Mouse (Mus musculus) spleen, adult 2 months (tissue): ENCODE measurements around the gene Arid1b. TPM values are rescaled to one million over a fixed set of nuclear protein-coding genes. Genes with fewer than 3 reads are reported as not detected.

Experiments
- DNase-seq, 2 experiments: peaks; one replicate each; pipeline versions ENCODE4 v3.0.0 to v3.0.0-alpha.2; 2012 to 2021; ENCODE audit warnings: low spot score in 2 of 2, low read depth in 1 of 2
- H3K27ac ChIP-seq: fragments of 200-500 bp; 2 replicates; pipeline ENCODE4 v1.5.1; 2012; ENCODE audit warnings: low read length, inconsistent platforms; ENCODE audit not compliant: insufficient read depth
- H3K27me3 ChIP-seq: fragments of 200-500 bp; 2 replicates; pipeline ENCODE4 v1.6.1; 2012; ENCODE audit warnings: mild to moderate bottlenecking, moderate library complexity, low read length, inconsistent platforms; ENCODE audit not compliant: control insufficient read depth, insufficient read depth
- H3K36me3 ChIP-seq: fragments of 200-500 bp; 2 replicates; pipeline ENCODE4 v1.6.1; 2012; ENCODE audit warnings: mild to moderate bottlenecking, low read length, inconsistent platforms; ENCODE audit not compliant: control insufficient read depth, insufficient read depth
- H3K4me1 ChIP-seq: fragments of 200-500 bp; 2 replicates; pipeline ENCODE4 v1.6.1; 2011; ENCODE audit warnings: inconsistent platforms; ENCODE audit not compliant: control insufficient read depth, insufficient read depth, insufficient read length
- H3K4me3 ChIP-seq: fragments of 200-500 bp; 2 replicates; pipeline ENCODE4 v1.5.1; 2011; ENCODE audit warnings: mild to moderate bottlenecking, inconsistent platforms; ENCODE audit not compliant: insufficient read depth, insufficient read length; ENCODE audit errors: extremely low read depth
- CTCF ChIP-seq: fragments of 200-500 bp; IDR thresholded peaks from 2 replicates; pipeline ENCODE4 v1.5.1; 2011; ENCODE audit warnings: mild to moderate bottlenecking, inconsistent platforms; ENCODE audit not compliant: insufficient read depth, insufficient read length, insufficient replicate concordance; ENCODE audit errors: extremely low read depth
- POLR2A ChIP-seq: fragments of 200-500 bp; IDR thresholded peaks from 2 replicates; pipeline ENCODE4 v1.6.1; 2011; ENCODE audit warnings: low read depth, low read length, inconsistent platforms
- WGBS: fragments of 180-500 bp; shearing (Covaris S2); methylation state at CpG from one replicate; pipeline ENCODE4 v1.1.7; 2018; 5-methylcytosine and 5-hydroxymethylcytosine counted together
- polyA plus RNA-seq: library from polyadenylated mRNA; depleted of rRNA; stranded (reverse); fragments of >200 nt; gene quantifications from 2 replicates; pipeline ENCODE4 v1.2.3, GENCODE M21; 2012

Arid1b gene
- polyA plus RNA-seq, 1 experiment = 53.5 TPM

DNA sequence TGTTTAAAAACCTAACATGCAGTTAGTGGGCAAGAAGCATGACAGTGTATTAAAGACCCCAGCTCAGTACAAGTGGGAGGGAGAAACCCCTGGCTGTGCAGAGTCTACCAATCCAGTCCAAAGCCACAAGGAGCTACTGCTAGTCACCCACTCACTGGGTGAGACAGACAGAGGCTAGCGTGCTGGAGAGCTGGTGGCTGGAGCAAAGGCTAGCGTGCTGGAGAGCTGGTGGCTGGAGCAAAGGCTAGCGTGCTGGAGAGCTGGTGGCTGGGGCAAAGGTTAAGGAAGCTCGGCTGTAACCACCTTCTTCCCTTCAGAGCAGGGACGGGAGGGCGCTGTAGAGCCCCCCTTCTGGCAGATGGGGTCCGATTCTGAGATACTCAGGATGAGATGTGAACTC is 320.6 kb downstream of the Arid1b start:
- H3K4me1 ChIP-seq = no peaks in the 10 kb centered on the region
- WGBS = 82% methylated on average over 7 of the region's 7 CpGs
- peaks cover 20% of the 10 kb centered on the region for H3K36me3 ChIP-seq
- no peak overlapping the region for H3K4me3 ChIP-seq
- H3K27ac ChIP-seq = no peak overlapping the region
- TF ChIP-seq CTCF (no peak), POLR2A (no peak)
- no peak for DNase-seq
- no peaks in the 10 kb centered on the region for H3K27me3 ChIP-seq

DNA sequence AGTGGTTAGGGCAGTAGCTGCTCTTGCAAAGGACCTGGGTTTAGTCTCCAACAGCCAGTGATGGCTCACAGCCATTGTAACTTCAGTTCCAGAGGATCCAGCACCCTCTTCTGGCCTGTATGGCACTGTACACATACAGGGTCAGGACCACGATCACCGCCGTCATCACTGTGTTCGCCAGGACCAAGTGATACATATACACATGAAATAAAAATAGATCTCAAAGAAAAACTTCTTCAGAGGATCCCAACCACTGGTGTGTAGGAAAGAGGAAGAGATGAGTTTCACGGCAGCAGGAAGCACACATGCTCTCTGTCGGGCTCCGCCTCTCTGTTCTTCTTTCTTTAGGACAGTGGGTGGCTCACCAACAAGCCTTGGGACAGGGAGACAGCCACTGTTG is 322.4 kb downstream of the Arid1b start:
- TF ChIP-seq CTCF = peak; percentile 17; the same call in 1 of the 2 replicates
- no peak for TF ChIP-seq POLR2A
- no peak for DNase-seq
- 23% methylated on average over 7 of the region's 7 CpGs for WGBS
- no peak overlapping the region for H3K4me3 ChIP-seq
- H3K27ac ChIP-seq = no peak overlapping the region
- no peaks in the 10 kb centered on the region for H3K27me3 ChIP-seq
- H3K4me1 ChIP-seq = no peaks in the 10 kb centered on the region
- peaks cover 30% of the 10 kb centered on the region for H3K36me3 ChIP-seq

DNA sequence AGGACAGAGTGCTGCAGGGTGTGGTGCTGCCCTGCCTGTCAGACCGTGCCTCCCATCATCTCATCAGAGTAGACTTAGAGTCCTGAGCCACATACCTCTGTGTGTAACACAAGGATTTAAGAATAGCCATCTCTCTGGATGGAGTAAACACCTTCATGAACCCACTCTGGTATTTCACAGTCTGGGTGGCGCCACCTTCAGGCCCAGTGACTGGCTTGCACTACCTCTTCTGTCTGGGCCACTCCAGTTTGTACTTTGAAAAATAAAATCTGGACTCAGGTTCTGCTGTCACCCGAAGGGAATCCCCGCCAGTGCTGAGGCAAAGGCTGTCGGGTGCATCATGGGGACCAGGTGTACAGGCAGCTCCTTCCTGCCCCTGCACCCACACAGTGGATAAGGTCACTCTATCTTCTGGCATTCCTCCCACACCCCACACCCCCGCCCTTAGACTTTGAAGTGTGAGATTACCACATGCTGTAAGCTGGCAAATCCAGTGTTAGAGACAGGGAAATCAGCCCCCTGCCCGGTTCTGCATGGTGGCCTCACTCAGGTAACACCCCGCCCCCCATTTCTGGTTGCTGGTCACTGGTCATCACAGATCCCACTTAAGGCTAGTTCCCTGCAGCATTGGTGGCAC is 327.6 kb downstream of the Arid1b start:
- WGBS = 74% methylated on average over 8 of the region's 8 CpGs
- no peaks in the 10 kb centered on the region for H3K27me3 ChIP-seq
- no peak for TF ChIP-seq CTCF
- no peak for TF ChIP-seq POLR2A
- H3K4me3 ChIP-seq = no peak overlapping the region
- peaks cover 40% of the 10 kb centered on the region for H3K36me3 ChIP-seq
- no peak for DNase-seq
- H3K4me1 ChIP-seq = no peaks in the 10 kb centered on the region
- H3K27ac ChIP-seq = no peak overlapping the region

DNA sequence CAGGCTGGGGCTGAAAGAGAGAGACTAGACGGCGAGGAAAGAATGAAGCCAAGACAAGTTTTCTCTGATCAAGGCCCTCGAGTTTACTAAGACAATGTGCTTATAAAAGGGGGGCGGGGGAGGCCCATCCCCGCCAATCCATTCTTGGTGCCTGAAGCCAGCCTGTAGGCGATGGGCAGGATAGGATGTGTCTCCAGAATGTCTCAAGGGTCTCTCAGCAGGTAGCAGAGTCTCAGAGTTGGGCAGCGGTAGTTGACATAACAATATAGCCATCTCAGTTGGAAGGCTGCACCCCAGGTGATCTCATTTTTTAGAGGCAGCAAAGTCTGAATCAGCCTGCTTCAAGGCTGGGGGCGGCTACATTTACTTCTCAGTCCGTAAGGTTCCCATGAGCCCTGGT is 328.5 kb downstream of the Arid1b start:
- TF ChIP-seq POLR2A (no peak), CTCF (no peak)
- Histone ChIP-seq H3K4me3 (no peak overlapping the region), H3K27ac (no peak overlapping the region), H3K27me3 (no peaks in the 10 kb centered on the region), H3K36me3 (peaks cover 42% of the 10 kb centered on the region), H3K4me1 (no peaks in the 10 kb centered on the region)
- WGBS = 83% methylated on average over 9 of the region's 9 CpGs
- no peak for DNase-seq

DNA sequence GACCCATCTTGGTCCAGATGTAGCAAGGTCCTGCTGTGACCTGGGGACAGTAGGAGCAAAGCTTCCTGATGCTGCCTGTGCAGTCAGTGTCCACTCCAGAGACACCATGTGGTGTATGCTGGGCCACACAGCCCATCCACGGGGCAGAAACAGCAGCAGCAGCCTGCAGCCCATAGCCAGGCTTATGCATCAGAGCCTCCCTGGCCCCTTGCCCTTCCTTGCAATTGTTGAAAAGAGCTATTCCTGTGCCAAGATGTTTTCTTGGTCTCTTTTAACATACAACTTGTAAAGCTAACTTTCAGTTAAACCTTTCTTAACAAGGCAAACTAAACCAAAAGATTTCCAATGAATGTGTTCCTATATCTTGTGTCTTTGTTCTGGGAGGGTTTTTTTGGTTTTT is 329.6 kb downstream of the Arid1b start:
- H3K4me3 ChIP-seq = no peak overlapping the region
- TF ChIP-seq CTCF = no peak
- no peaks in the 10 kb centered on the region for H3K4me1 ChIP-seq
- 57% methylated on average over 1 of the region's 1 CpGs for WGBS
- no peaks in the 10 kb centered on the region for H3K27me3 ChIP-seq
- no peak for DNase-seq
- peaks cover 42% of the 10 kb centered on the region for H3K36me3 ChIP-seq
- H3K27ac ChIP-seq = no peak overlapping the region

DNA sequence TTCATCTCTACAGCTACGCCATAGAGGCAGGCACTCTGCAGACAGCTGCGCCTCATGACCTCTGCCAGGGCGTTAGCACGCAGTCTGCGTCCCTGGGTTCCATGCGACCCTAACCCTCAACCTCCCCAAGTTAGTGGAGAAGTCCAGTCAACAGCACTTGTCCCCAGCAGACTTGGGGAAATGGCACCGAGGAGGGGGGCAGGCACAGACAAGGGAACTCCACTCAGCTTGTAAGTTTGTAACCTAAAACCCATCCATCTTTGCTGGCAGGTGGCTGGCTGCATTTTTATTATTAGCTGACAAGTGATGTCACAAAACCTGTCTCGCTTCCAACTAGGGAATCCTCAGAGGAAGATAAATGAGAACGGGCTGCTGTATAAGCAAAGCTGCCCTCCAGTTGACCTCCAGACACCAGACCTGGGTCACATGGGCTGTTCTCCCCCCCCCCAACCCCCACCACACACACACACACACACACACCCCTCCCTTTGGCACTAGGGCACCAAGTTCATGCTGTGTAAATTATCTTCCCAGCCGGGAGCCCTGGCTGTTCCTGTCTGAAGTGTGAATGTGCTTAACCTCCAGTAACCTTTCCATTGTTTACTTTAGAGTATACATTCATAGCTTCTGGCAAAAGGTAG is 330.2 kb downstream of the Arid1b start:
- DNase-seq = no peak
- Histone ChIP-seq H3K4me3 (no peak overlapping the region), H3K27me3 (no peaks in the 10 kb centered on the region), H3K36me3 (peaks cover 41% of the 10 kb centered on the region), H3K4me1 (no peaks in the 10 kb centered on the region), H3K27ac (no peak overlapping the region)
- WGBS = 66% methylated on average over 10 of the region's 10 CpGs
- TF ChIP-seq CTCF = no peak
- no peak for TF ChIP-seq POLR2A

DNA sequence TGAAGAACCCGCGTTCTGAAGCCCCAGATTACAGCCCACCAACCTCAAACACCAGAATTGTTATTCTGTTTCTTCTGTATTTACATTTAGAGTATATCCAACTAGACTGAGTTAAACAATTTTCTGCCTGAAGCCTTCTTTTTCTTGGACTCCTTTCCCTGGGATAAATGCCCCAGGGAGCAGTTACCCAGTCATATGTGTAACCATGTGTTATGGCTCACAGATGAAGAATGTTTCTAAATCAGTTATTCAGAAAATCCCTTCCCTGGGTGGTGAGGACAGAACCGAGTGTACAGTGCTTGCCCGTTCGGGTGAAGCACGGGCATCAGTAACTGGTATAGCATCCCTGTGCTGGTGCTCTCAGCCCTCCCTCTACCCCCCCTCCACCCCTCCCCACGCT is 332.6 kb downstream of the Arid1b start:
- WGBS = 71% methylated on average over 7 of the region's 7 CpGs
- H3K4me1 ChIP-seq = no peaks in the 10 kb centered on the region
- H3K36me3 ChIP-seq = peaks cover 30% of the 10 kb centered on the region
- H3K27me3 ChIP-seq = no peaks in the 10 kb centered on the region
- no peak overlapping the region for H3K27ac ChIP-seq
- no peak for DNase-seq
- TF ChIP-seq POLR2A = no peak
- no peak for TF ChIP-seq CTCF
- no peak overlapping the region for H3K4me3 ChIP-seq
